Mouse (Mus musculus) liver, postnatal 0 days (tissue): ENCODE data around the gene Tspan10. TPM values are rescaled to one million over a fixed set of nuclear protein-coding genes. Genes with fewer than 3 reads are reported as not detected.
A peak's percentile ranks its signal among the peaks of the same experiment; 100 is the strongest.

Experiments
- ATAC-seq: fragments of 200-750 bp; cut with Nextera tagmentation; 2 replicates; pipeline ENCODE4 v1.8.0; 2017; ENCODE audit warnings: mild to moderate bottlenecking, moderate library complexity
- DNase-seq: peaks from one replicate; pipeline ENCODE4 v3.0.0-alpha.2; 2016
- H3K27ac ChIP-seq: fragments of 300-500 bp; sonication (generic); 2 replicates; pipeline ENCODE4 v1.5.1; 2014; ENCODE audit warnings: antibody characterized with exemption, moderate library complexity, mild to moderate bottlenecking, low read depth
- H3K27me3 ChIP-seq: fragments of 300-500 bp; sonication (generic); 2 replicates; pipeline ENCODE4 v1.6.1; 2014; ENCODE audit warnings: low read length, control low read depth, mixed read lengths; ENCODE audit not compliant: insufficient read depth
- H3K36me3 ChIP-seq: fragments of 300-500 bp; sonication (generic); replicated peaks from 2 replicates; pipeline ENCODE4 v1.6.1; 2014; ENCODE audit warnings: mild to moderate bottlenecking, control low read depth, low read length, moderate library complexity, mixed read lengths; ENCODE audit not compliant: insufficient read depth
- H3K4me1 ChIP-seq: fragments of 300-500 bp; sonication (generic); 2 replicates; pipeline ENCODE4 v1.6.1; 2014; ENCODE audit warnings: antibody characterized with exemption, mild to moderate bottlenecking, control low read depth; ENCODE audit not compliant: insufficient read depth
- H3K4me2 ChIP-seq: fragments of 300-500 bp; sonication (generic); 2 replicates; pipeline ENCODE4 v1.6.1; 2014; ENCODE audit warnings: low read depth, mild to moderate bottlenecking, low read length, moderate library complexity, mixed read lengths
- H3K4me3 ChIP-seq: fragments of 300-500 bp; sonication (generic); 2 replicates; pipeline ENCODE4 v1.5.1; 2014; ENCODE audit warnings: low read depth, low read length
- H3K9ac ChIP-seq: fragments of 300-500 bp; sonication (generic); replicated peaks from 2 replicates; pipeline ENCODE4 v1.6.1; 2014; ENCODE audit warnings: mild to moderate bottlenecking, moderate library complexity
- H3K9me3 ChIP-seq: fragments of 300-500 bp; sonication (generic); 2 replicates; pipeline ENCODE4 v1.6.1; 2016; ENCODE audit warnings: mild to moderate bottlenecking, control low read depth, low read length, mixed read lengths
- CTCF ChIP-seq: sonication (generic); IDR thresholded peaks from 2 replicates; pipeline ENCODE4 v1.5.1; 2016; ENCODE audit warnings: antibody characterized with exemption, low read depth
- EP300 ChIP-seq: IDR thresholded peaks from 2 replicates; pipeline ENCODE4 v1.6.1; 2016; ENCODE audit warnings: antibody characterized with exemption, low read depth, mild to moderate bottlenecking
- WGBS: fragments of 180-500 bp; shearing (Covaris S2); extraction: QIAGEN DNeasy Blood & Tissue Kit; methylation state at CpG from one replicate; pipeline ENCODE4 v1.1.7; 2014; ENCODE audit not compliant: insufficient replicate concordance; 5-methylcytosine and 5-hydroxymethylcytosine counted together
- polyA plus RNA-seq: library from polyadenylated mRNA; unstranded; fragments of >200 nt; fragmentation: Nextera tagmentation; extraction: Ambion mirVana; gene quantifications from 2 replicates; pipeline ENCODE4 v1.2.1, GENCODE M21; 2015

Tspan10 gene
- polyA plus RNA-seq: not detected in 2 replicates

DNA sequence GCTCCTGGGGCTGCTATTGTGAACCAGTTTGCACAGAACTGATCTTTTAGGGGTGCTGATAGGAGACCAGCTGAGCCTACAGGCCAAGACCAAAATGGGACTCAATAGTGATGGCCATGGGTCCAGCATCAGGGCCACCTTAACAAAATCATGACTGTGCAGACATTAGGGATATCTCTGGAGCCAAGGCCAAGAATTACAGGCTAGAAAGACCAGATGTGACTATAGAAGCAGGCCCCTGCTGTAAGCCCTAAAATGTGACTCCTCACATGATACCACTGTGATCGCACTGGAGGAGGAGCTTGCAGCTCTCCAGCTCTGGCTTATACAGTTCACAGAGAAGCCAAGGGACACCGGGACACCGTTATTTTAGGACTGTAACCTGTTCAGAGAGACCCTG, at the start of gene Tspan10:
Tspan10 (plus strand) TSS at position 301 of the 400 bp plus-strand sequence.
- 90% methylated on average over 3 of the region's 3 CpGs for WGBS
- TF ChIP-seq EP300: no peak
- TF ChIP-seq CTCF: no peak

GRCm38 (mm10) chr11:120395661-120396060, 46.8 kb upstream of the Tspan10 start:
- H3K27me3 ChIP-seq: no peaks in the 10 kb centered on the region
- H3K4me1 ChIP-seq: no peaks in the 10 kb centered on the region
- no peak overlapping the region for H3K9ac ChIP-seq
- no peaks in the 10 kb centered on the region for H3K9me3 ChIP-seq
- WGBS: 69% methylated on average over 4 of the region's 4 CpGs
- no peak overlapping the region for H3K27ac ChIP-seq
- no peak overlapping the region for H3K4me3 ChIP-seq
- H3K36me3 ChIP-seq: peaks cover 59% of the 10 kb centered on the region
- no peak for DNase-seq
- TF ChIP-seq CTCF: no peak
- no peak for TF ChIP-seq EP300
- ATAC-seq: no peak
- H3K4me2 ChIP-seq: no peak overlapping the region

More for the DNA sequence above, at the start of gene Tspan10:
- Histone ChIP-seq H3K36me3 (no peaks in the 10 kb centered on the region), H3K27me3 (no peaks in the 10 kb centered on the region), H3K4me1 (no peaks in the 10 kb centered on the region), H3K9ac (no peak within 1 kb of the TSS), H3K4me2 (no peak within 1 kb of the TSS), H3K9me3 (no peaks in the 10 kb centered on the region), H3K27ac (no peak within 1 kb of the TSS), H3K4me3 (no peak within 1 kb of the TSS)
- no peak for DNase-seq
- ATAC-seq: no peak

- peaks cover 61% of the 10 kb centered on the region for H3K36me3 ChIP-seq
- H3K9me3 ChIP-seq: no peaks in the 10 kb centered on the region
- TF ChIP-seq EP300 (no peak), CTCF (no peak)
- H3K4me1 ChIP-seq: no peaks in the 10 kb centered on the region
- no peaks in the 10 kb centered on the region for H3K27me3 ChIP-seq
- WGBS: 86% methylated on average over 2 of the region's 2 CpGs
- ATAC-seq (no peak), DNase-seq (no peak)
- no peak overlapping the region for H3K9ac ChIP-seq
- H3K27ac ChIP-seq: no peak overlapping the region
- no peak overlapping the region for H3K4me2 ChIP-seq
- H3K4me3 ChIP-seq: no peak overlapping the region
Measured at GRCm38 (mm10) chr11:120397602-120398001, 44.8 kb upstream of the Tspan10 start.

DNA sequence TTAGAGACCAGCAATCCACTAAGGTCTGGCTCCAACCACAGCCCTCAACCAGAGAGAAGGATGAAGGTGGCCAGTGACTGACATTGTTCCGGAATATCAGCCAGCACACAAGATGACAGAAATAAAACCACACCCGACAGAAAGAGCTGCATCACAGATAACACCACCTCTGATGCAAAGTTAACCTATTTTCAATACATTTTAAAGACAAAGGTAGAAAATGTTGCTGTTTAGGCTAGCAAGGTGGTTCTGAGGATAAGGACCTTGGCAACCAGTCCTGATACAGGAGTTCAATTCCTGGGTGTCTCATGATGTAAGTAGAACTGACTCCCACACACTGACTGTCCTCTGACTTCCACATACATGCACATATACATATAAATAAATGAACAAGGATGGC, 43.1 kb upstream of the Tspan10 start:
- no peak for TF ChIP-seq CTCF
- peak; percentile 72 for TF ChIP-seq EP300
- 52% methylated on average over 2 of the region's 2 CpGs for WGBS
- no peak overlapping the region for H3K9ac ChIP-seq
- peaks cover 66% of the 10 kb centered on the region for H3K36me3 ChIP-seq
- no peaks in the 10 kb centered on the region for H3K4me1 ChIP-seq
- H3K27me3 ChIP-seq: no peaks in the 10 kb centered on the region
- ATAC-seq (peak; percentile 53), DNase-seq (no peak)
- no peaks in the 10 kb centered on the region for H3K9me3 ChIP-seq
- no peak overlapping the region for H3K4me3 ChIP-seq
- H3K27ac ChIP-seq: no peak overlapping the region
- H3K4me2 ChIP-seq: no peak overlapping the region

DNA sequence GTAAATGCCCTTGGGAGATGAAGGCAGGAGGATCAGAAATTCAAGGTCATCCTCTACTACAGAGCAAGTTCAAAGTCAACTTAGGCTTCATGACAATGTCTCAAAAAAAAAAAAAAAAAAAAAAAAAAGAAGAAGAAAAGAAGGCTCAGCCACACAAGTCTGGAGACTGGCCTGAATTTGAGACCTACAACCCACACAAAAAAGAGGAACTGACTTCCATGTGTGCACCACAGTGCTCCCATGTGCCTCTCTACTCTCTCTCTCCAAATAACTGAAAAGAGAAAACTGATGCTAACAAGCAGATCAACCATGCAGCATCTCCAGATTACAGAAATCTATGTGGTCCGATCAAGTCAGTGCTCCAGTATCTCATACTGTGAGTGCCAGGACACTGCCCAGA, 37.6 kb upstream of the Tspan10 start:
- TF ChIP-seq CTCF (no peak), EP300 (no peak)
- Histone ChIP-seq H3K4me3 (no peak overlapping the region), H3K4me2 (no peak overlapping the region), H3K27me3 (no peaks in the 10 kb centered on the region), H3K4me1 (no peaks in the 10 kb centered on the region), H3K9ac (no peak overlapping the region), H3K27ac (no peak overlapping the region), H3K36me3 (peaks cover 91% of the 10 kb centered on the region), H3K9me3 (no peaks in the 10 kb centered on the region)
- DNase-seq (no peak), ATAC-seq (no peak)
- WGBS: 69% methylated on average over 1 of the region's 1 CpGs

DNA sequence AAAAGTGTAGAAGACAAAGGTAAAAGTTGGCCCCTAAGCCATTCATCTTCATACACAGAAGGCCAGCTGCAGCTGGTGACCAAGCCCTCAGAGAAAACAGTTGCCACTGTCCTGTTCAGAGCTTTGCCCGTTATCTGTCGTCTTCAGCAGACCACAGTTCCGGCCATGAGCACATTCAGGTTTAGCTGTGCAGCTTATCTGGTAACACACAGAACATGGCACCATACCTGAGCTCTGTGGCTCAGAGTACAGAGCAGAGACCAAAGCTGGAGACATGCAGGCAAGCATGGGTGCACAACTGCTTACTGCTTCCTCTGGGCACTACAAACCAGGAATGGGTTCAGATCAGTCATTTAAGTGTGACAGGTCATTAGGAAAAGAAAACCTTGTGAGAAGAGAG, 36.6 kb upstream of the Tspan10 start:
- Histone ChIP-seq H3K27me3 (no peaks in the 10 kb centered on the region), H3K4me1 (no peaks in the 10 kb centered on the region), H3K27ac (no peak overlapping the region), H3K4me2 (no peak overlapping the region), H3K9me3 (no peaks in the 10 kb centered on the region), H3K9ac (no peak overlapping the region), H3K4me3 (no peak overlapping the region), H3K36me3 (peaks cover 92% of the 10 kb centered on the region)
- peak; percentile 83 for ATAC-seq
- DNase-seq: peak; percentile 24
- TF ChIP-seq EP300 (peak; percentile 90), CTCF (no peak)
- 71% methylated on average over 3 of the region's 3 CpGs for WGBS

- DNase-seq: no peak
- Histone ChIP-seq H3K4me3 (no peak overlapping the region), H3K9ac (no peak overlapping the region), H3K36me3 (peaks cover 95% of the 10 kb centered on the region), H3K4me1 (no peaks in the 10 kb centered on the region), H3K27me3 (no peaks in the 10 kb centered on the region), H3K4me2 (no peak overlapping the region), H3K27ac (no peak overlapping the region), H3K9me3 (no peaks in the 10 kb centered on the region)
- TF ChIP-seq CTCF (no peak), EP300 (no peak)
- WGBS: 80% methylated on average over 1 of the region's 1 CpGs
- no peak for ATAC-seq
Measured at GRCm38 (mm10) chr11:120406445-120406844, 36.0 kb upstream of the Tspan10 start.
